Mouse (Mus musculus): ENCODE data around the gene Oas1g. TPM values are rescaled to one million over a fixed set of nuclear protein-coding genes. Genes with fewer than 3 reads are reported as not detected.
"Not testable (repeated sequence)": the region's sequence is repeated elsewhere in the genome, so short reads cannot be mapped to it uniquely, and the experiment has no call there.

Oas1g gene
- polyA plus RNA-seq, 1 experiment from 2014 or later: not detected

DNA sequence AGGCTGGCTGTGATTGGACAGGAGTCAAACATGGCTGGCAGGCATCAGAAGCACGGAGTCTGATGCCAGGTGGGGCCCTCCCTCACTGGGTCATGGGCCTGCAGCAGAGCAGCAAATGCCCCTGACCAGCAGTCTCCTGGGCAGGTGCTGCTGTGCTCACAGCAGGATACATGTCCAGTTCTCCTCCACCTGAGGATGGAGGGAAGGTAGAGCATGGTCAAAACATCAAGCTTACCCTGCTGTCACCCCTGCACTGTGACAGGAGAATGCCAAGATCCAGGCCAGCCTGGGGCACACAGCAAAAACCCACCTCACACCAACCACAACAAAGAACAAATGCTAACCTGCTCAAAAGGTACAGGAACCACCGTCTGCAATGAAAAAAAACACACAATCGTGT is 10.6 kb downstream of the Oas1g start:
- H3K36me3 ChIP-seq (ENCODE audit: control insufficient read depth, insufficient read depth, low read length); H3K4me3 ChIP-seq (ENCODE audit: low read depth, low read length); H3K9me3 ChIP-seq (ENCODE audit: control insufficient read depth, low read length); H3K4me2 ChIP-seq (ENCODE audit: low read depth, low read length); H3K27me3 ChIP-seq (ENCODE audit: control insufficient read depth, insufficient read depth, low read length); H3K4me1 ChIP-seq (ENCODE audit: control insufficient read depth, insufficient read depth, low read length); H3K27ac ChIP-seq (ENCODE audit: low read depth, low read length); H3K9ac ChIP-seq (replicated peaks; ENCODE audit: low read depth, low read length); ATAC-seq (ENCODE audit: low read depth): not testable (repeated sequence)
- WGBS: 65% methylated on average over 2 of the region's 3 CpGs

DNA sequence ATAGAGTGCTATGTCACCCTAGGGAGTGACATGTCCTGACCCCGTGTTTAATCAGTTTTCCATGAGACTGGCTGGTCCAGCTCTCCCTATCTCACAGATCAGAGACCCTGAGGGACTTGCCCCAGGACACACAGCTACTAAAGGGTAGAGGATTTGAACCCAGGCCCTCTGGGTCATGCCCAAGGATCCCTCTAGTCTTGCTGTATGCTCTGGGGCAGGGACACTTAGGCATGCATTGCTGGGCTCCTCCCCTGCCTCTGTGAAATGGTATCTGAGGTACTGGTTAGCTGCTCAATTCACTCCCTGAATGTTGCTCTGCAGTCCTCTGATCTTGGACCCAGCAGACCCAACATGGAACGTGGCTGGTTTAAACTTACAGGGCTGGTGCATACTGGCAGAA is 15.9 kb downstream of the Oas1g start:
- H3K9ac ChIP-seq (replicated peaks; ENCODE audit: low read depth, low read length): no peak overlapping the region
- H3K27ac ChIP-seq (ENCODE audit: low read depth, low read length): no peak overlapping the region
- no peak overlapping the region for H3K4me2 ChIP-seq (ENCODE audit: low read depth, low read length)
- 70% methylated on average over 2 of the region's 2 CpGs for WGBS
- H3K27me3 ChIP-seq (ENCODE audit: control insufficient read depth, insufficient read depth, low read length): no peaks in the 10 kb centered on the region
- no peak for ATAC-seq (ENCODE audit: low read depth)
- no peaks in the 10 kb centered on the region for H3K4me1 ChIP-seq (ENCODE audit: control insufficient read depth, insufficient read depth, low read length)
- no peaks in the 10 kb centered on the region for H3K9me3 ChIP-seq (ENCODE audit: control insufficient read depth, low read length)
- no peak overlapping the region for H3K4me3 ChIP-seq (ENCODE audit: low read depth, low read length)
- no peaks in the 10 kb centered on the region for H3K36me3 ChIP-seq (ENCODE audit: control insufficient read depth, insufficient read depth, low read length)

- Histone ChIP-seq H3K27ac (ENCODE audit: low read depth, low read length) (no peak overlapping the region), H3K4me1 (ENCODE audit: control insufficient read depth, insufficient read depth, low read length) (no peaks in the 10 kb centered on the region), H3K9ac (replicated peaks; ENCODE audit: low read depth, low read length) (no peak overlapping the region), H3K9me3 (ENCODE audit: control insufficient read depth, low read length) (no peaks in the 10 kb centered on the region), H3K36me3 (ENCODE audit: control insufficient read depth, insufficient read depth, low read length) (no peaks in the 10 kb centered on the region), H3K4me3 (ENCODE audit: low read depth, low read length) (no peak overlapping the region), H3K4me2 (ENCODE audit: low read depth, low read length) (no peak overlapping the region), H3K27me3 (ENCODE audit: control insufficient read depth, insufficient read depth, low read length) (no peaks in the 10 kb centered on the region)
- ATAC-seq (ENCODE audit: low read depth): no peak
- 76% methylated on average over 7 of the region's 7 CpGs for WGBS
Measured at GRCm38 (mm10) chr5:120870782-120871181, 16.6 kb downstream of the Oas1g start.

DNA sequence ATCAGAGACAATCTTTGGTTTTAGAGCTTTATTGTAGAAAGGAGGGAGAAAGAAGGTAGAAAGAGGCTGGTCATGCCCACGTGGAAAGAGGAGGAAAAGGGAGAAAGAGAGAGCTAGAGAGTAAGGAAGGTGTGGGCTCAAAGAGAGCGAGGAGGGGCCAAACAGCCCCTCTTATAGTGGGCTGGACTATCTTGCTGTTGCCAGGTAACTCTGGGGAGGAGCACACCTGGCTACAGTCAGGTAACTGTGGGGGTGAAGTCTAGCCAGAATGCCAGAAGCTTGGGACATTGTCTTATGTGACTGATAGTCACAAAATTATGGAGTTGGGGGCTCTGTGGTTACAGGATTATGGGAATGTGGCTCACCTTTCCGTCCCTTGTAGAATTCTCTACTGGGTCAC is 17.3 kb downstream of the Oas1g start:
- Histone ChIP-seq H3K36me3 (ENCODE audit: control insufficient read depth, insufficient read depth, low read length) (no peaks in the 10 kb centered on the region), H3K4me3 (ENCODE audit: low read depth, low read length) (no peak overlapping the region), H3K9ac (replicated peaks; ENCODE audit: low read depth, low read length) (no peak overlapping the region), H3K27ac (ENCODE audit: low read depth, low read length) (no peak overlapping the region), H3K27me3 (ENCODE audit: control insufficient read depth, insufficient read depth, low read length) (no peaks in the 10 kb centered on the region), H3K4me1 (ENCODE audit: control insufficient read depth, insufficient read depth, low read length) (no peaks in the 10 kb centered on the region), H3K4me2 (ENCODE audit: low read depth, low read length) (no peak overlapping the region), H3K9me3 (ENCODE audit: control insufficient read depth, low read length) (no peaks in the 10 kb centered on the region)
- 58% methylated on average over 3 of the region's 3 CpGs for WGBS
- no peak for ATAC-seq (ENCODE audit: low read depth)

DNA sequence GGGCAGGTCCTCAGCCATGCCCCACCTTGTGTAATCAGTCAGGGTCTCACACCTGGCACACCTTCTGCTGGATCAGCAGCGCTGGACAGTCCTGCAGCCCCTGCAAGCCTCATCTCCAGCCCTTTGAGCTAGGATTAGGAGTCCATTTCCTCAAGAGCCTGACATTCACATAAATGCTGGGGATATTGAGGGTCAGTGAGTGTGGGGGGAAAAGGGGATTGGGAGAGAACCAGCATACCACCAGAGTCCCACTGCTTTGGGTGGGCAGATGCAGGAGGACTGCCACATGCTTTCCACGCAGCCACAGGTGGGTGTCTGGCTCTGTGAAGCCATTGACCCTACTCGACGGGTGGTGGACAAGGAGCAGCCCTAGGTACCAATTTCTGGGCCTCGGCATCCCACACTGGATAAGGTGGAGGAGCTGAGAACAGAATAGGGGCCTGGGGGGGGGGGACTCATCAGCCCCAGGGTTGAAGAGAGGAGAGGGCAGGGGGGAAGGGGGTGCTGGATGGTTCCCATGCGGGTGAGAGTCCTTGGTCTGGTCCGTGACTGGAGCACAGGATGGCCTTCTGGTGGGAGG is 17.9 kb downstream of the Oas1g start:
- Histone ChIP-seq H3K27me3 (ENCODE audit: control insufficient read depth, insufficient read depth, low read length) (no peaks in the 10 kb centered on the region), H3K27ac (ENCODE audit: low read depth, low read length) (no peak overlapping the region), H3K9me3 (ENCODE audit: control insufficient read depth, low read length) (no peaks in the 10 kb centered on the region), H3K9ac (replicated peaks; ENCODE audit: low read depth, low read length) (no peak overlapping the region), H3K4me3 (ENCODE audit: low read depth, low read length) (no peak overlapping the region), H3K36me3 (ENCODE audit: control insufficient read depth, insufficient read depth, low read length) (no peaks in the 10 kb centered on the region), H3K4me1 (ENCODE audit: control insufficient read depth, insufficient read depth, low read length) (no peaks in the 10 kb centered on the region), H3K4me2 (ENCODE audit: low read depth, low read length) (no peak overlapping the region)
- ATAC-seq (ENCODE audit: low read depth): no peak
- WGBS: 77% methylated on average over 7 of the region's 7 CpGs

GRCm38 (mm10) chr5:120865336-120865860 is 22.0 kb downstream of the Oas1g start:
- no peak overlapping the region for H3K4me2 ChIP-seq (ENCODE audit: low read depth, low read length)
- ATAC-seq (ENCODE audit: low read depth): no peak
- WGBS: 73% methylated on average over 3 of the region's 3 CpGs
- H3K9me3 ChIP-seq (ENCODE audit: control insufficient read depth, low read length): no peaks in the 10 kb centered on the region
- no peaks in the 10 kb centered on the region for H3K4me1 ChIP-seq (ENCODE audit: control insufficient read depth, insufficient read depth, low read length)
- no peak overlapping the region for H3K27ac ChIP-seq (ENCODE audit: low read depth, low read length)
- H3K36me3 ChIP-seq (ENCODE audit: control insufficient read depth, insufficient read depth, low read length): no peaks in the 10 kb centered on the region
- H3K4me3 ChIP-seq (ENCODE audit: low read depth, low read length): no peak overlapping the region
- no peaks in the 10 kb centered on the region for H3K27me3 ChIP-seq (ENCODE audit: control insufficient read depth, insufficient read depth, low read length)
- no peak overlapping the region for H3K9ac ChIP-seq (replicated peaks; ENCODE audit: low read depth, low read length)

GRCm38 (mm10) chr5:120861121-120861520 is 26.3 kb downstream of the Oas1g start, which contains the start of gene Oas1h:
Gene Oas1h, plus strand, starts transcription at chr5:120861421.
- no peaks in the 10 kb centered on the region for H3K4me1 ChIP-seq (ENCODE audit: control insufficient read depth, insufficient read depth, low read length)
- no peaks in the 10 kb centered on the region for H3K9me3 ChIP-seq (ENCODE audit: control insufficient read depth, low read length)
- ATAC-seq (ENCODE audit: low read depth): no peak
- no peak within 1 kb of the TSS for H3K9ac ChIP-seq (replicated peaks; ENCODE audit: low read depth, low read length)
- H3K4me2 ChIP-seq (ENCODE audit: low read depth, low read length): no peak within 1 kb of the TSS
- WGBS: 61% methylated on average over 4 of the region's 4 CpGs
- no peak within 1 kb of the TSS for H3K27ac ChIP-seq (ENCODE audit: low read depth, low read length)
- no peak within 1 kb of the TSS for H3K4me3 ChIP-seq (ENCODE audit: low read depth, low read length)
- no peaks in the 10 kb centered on the region for H3K36me3 ChIP-seq (ENCODE audit: control insufficient read depth, insufficient read depth, low read length)
- H3K27me3 ChIP-seq (ENCODE audit: control insufficient read depth, insufficient read depth, low read length): no peaks in the 10 kb centered on the region

GRCm38 (mm10) chr5:120859241-120859640 is 28.2 kb downstream of the Oas1g start:
- no peak overlapping the region for H3K4me2 ChIP-seq (ENCODE audit: low read depth, low read length)
- H3K27me3 ChIP-seq (ENCODE audit: control insufficient read depth, insufficient read depth, low read length): no peaks in the 10 kb centered on the region
- no peak overlapping the region for H3K4me3 ChIP-seq (ENCODE audit: low read depth, low read length)
- H3K9ac ChIP-seq (replicated peaks; ENCODE audit: low read depth, low read length): no peak overlapping the region
- H3K36me3 ChIP-seq (ENCODE audit: control insufficient read depth, insufficient read depth, low read length): no peaks in the 10 kb centered on the region
- WGBS: 75% methylated on average over 2 of the region's 2 CpGs
- ATAC-seq (ENCODE audit: low read depth): no peak
- no peak overlapping the region for H3K27ac ChIP-seq (ENCODE audit: low read depth, low read length)
- H3K9me3 ChIP-seq (ENCODE audit: control insufficient read depth, low read length): no peaks in the 10 kb centered on the region
- H3K4me1 ChIP-seq (ENCODE audit: control insufficient read depth, insufficient read depth, low read length): no peaks in the 10 kb centered on the region

DNA sequence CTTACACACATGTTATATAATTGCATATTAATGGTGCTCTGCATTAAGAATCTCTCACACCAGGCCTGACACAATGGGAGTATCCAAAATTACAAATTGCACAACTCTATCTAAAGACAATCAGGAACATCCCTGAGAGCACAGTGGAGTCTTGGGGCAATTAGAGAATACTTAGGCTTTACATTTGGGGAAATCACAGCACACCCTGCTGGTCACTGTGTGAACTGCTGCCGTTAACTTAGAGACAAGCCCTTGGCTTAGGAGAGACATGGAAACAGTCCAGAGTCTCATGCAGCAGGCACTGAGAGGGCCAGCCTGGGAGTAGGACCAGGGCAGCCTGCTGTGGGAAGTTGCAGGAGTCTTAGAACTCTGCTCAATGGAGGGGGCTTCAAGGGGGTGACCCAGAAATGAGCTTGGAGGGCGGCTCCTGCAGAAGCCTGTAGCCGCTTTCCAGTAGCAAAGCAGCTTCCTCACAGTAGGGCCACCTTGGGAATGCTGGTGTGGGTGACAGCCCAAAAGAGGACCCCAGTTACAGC is 37.7 kb downstream of the Oas1g start:
- no peaks in the 10 kb centered on the region for H3K27me3 ChIP-seq (ENCODE audit: control insufficient read depth, insufficient read depth, low read length)
- H3K4me2 ChIP-seq (ENCODE audit: low read depth, low read length): no peak overlapping the region
- no peak overlapping the region for H3K4me3 ChIP-seq (ENCODE audit: low read depth, low read length)
- no peaks in the 10 kb centered on the region for H3K4me1 ChIP-seq (ENCODE audit: control insufficient read depth, insufficient read depth, low read length)
- H3K36me3 ChIP-seq (ENCODE audit: control insufficient read depth, insufficient read depth, low read length): no peaks in the 10 kb centered on the region
- 69% methylated on average over 3 of the region's 3 CpGs for WGBS
- no peaks in the 10 kb centered on the region for H3K9me3 ChIP-seq (ENCODE audit: control insufficient read depth, low read length)
- no peak for ATAC-seq (ENCODE audit: low read depth)
- no peak overlapping the region for H3K9ac ChIP-seq (replicated peaks; ENCODE audit: low read depth, low read length)
- no peak overlapping the region for H3K27ac ChIP-seq (ENCODE audit: low read depth, low read length)
